21 mouse cellular contexts compared by ENCODE assay signal in the genomic region with DNA sequence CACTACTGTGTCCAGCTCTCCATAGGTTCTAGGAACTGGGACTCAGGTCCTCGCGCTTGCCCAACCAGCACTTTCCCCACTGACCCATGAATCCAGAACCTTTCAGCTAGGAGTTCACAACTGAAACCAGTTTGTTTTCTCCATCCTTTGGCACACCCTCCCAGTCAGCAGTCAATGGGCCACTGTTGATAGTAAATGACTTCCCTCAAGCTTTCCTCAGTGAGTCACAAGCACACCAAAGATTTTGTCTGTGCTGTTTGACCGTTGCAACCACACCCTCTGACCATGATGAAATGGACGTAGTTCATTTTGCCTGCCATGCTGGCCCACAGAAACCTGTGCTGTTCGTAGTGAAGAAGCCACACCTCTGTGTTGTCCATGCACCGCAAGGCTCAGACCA.
"Had no signal": no experiment of that assay in that cellular context is flagged by ENCODE, and none has a peak within 500 bp of the region (broad histone marks: within the 10 kb centered on the region; RNA-seq: fewer than 3 reads in every experiment).

No protein-coding gene starts in this region.

- DNase-seq: liver, postnatal 0 days; lung, adult 2 months; lung, postnatal 14 days; lung, postnatal 36 days; midbrain, embryonic 14.5 days; retina, postnatal 1 day; right cerebral cortex, adult 18-20 months; right cerebral cortex, postnatal 25 days; thymus, adult 2 months; thymus, postnatal 25 days; thymus, postnatal 4 days had no signal

- H3K9me3 ChIP-seq: lung, embryonic 15.5 days; midbrain, embryonic 10.5 days; midbrain, embryonic 12.5 days; neural tube, embryonic 13.5 days; neural tube, embryonic 15.5 days; stomach, embryonic 15.5 days had no signal

- H3K27ac ChIP-seq: lung, embryonic 15.5 days; macrophage; midbrain, embryonic 10.5 days; midbrain, embryonic 12.5 days; neural tube, embryonic 13.5 days; neural tube, embryonic 15.5 days; stomach, embryonic 15.5 days had no signal

- H3K4me2 ChIP-seq: lung, embryonic 15.5 days; midbrain, embryonic 12.5 days; neural tube, embryonic 13.5 days; neural tube, embryonic 15.5 days; stomach, embryonic 15.5 days had no signal

- ATAC-seq: liver, postnatal 0 days; lung, postnatal 0 days; midbrain, embryonic 16.5 days had no signal

- H3K4me1 ChIP-seq: midbrain, embryonic 10.5 days; midbrain, embryonic 12.5 days; neural tube, embryonic 13.5 days; neural tube, embryonic 15.5 days; stomach, embryonic 15.5 days had no signal

- H3K36me3 ChIP-seq: lung, embryonic 15.5 days; midbrain, embryonic 10.5 days; midbrain, embryonic 12.5 days; neural tube, embryonic 13.5 days; neural tube, embryonic 15.5 days; stomach, embryonic 15.5 days had no signal

- H3K27me3 ChIP-seq: lung, embryonic 15.5 days; midbrain, embryonic 12.5 days; neural tube, embryonic 13.5 days; neural tube, embryonic 15.5 days; stomach, embryonic 15.5 days had no signal

- H3K9ac ChIP-seq: liver, postnatal 0 days; lung, embryonic 15.5 days; midbrain, embryonic 12.5 days; neural tube, embryonic 13.5 days; neural tube, embryonic 15.5 days; stomach, embryonic 15.5 days had no signal

- H3K4me3 ChIP-seq: lung, embryonic 15.5 days; midbrain, embryonic 10.5 days; midbrain, embryonic 12.5 days; myocyte; neural tube, embryonic 13.5 days; neural tube, embryonic 15.5 days; stomach, embryonic 15.5 days had no signal
